Mouse (Mus musculus) embryo, embryonic 11 days (tissue): ENCODE results near the gene Rplp2.

Experiments
- DNase-seq: peaks from one replicate; pipeline ENCODE4 v3.0.0-alpha.2; 2015

Rplp2 gene

GRCm38 (mm10) chr7:141485186-141485585 lies 38.0 kb downstream of the Rplp2 start:
- no peak for DNase-seq

- no peak for DNase-seq
These were observed 38.4 kb downstream of the Rplp2 start for GRCm38 (mm10) chr7:141485606-141486005.

DNA sequence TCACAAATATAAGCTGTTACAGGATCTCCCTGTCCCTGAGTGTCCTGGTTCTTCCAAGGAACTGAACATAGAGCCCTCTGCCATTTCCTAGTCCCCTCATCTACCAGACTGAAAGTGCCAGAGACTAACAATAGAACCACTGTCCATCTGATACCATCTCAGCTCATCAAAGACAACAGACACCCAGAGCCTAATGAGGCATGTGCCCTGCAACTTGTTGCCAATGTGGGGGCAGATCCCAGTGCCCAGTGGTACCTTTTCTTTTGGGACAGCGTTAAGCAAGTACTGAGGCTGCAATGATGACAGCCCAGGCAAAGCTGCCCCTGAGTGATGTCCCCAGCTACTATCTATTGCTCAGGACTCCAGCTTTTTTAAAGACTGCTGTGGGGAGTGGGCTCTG lies 39.1 kb downstream of the Rplp2 start:
- no peak for DNase-seq

DNA sequence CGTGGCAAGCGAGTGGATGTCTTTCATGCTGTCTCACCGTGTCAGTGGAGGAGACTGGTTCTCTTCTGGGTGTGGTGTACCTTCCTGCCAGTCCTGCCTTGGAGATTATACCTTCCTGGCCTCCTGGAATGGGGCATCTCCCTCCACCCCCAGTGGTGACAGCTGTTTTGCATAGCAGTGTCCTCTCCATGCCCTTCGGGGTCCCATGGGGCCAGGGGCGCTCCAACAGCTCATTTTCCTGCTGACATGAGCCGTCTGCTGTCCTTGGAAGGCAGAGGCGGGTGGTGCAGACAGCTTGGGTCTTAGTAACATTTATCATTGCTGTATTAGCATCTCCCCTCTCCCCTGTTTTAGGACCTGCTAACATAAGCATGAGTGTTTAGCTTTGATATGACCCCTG lies 40.0 kb downstream of the Rplp2 start:
- no peak for DNase-seq

DNA sequence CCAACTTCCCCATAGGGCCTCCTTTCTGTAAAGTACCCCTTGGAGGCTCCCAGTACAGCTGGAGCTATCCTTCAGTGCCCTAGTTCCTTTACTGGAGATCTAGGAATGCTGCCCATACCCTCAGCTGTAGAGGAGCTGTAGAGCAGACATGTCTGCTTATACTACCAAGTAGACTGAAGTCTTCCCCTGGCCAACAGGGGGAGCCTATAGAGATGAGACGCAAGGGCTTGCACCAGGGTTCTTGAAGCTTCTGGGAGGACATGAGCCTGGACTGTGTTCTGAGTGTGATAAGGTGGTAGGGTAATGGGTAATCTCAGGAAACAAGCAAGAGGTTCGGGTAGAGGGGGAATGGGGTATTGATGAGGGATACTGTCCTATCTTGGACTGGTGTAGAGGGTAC lies 44.0 kb downstream of the Rplp2 start:
- DNase-seq: no peak

- no peak for DNase-seq
These were observed 45.6 kb downstream of the Rplp2 start for GRCm38 (mm10) chr7:141492738-141493137.

DNA sequence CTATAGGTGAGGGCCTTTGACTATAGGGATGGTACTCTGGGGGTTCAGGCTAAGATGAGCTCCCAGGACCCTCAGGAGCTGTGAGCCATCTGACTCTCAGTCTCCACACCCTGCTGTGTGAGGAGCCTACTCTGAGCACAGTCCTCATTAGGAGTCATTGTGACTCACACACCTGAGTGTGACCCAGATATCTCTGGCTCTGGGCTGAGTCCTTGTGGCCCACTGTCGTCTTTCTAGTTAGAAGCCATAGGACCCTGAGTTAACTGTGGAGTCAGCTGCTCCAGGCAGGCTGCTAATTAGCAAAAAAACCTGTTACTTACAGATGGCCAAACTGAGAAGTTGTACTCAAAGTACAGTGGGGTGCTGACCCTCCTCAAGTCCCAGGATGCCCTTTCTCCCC lies 46.6 kb downstream of the Rplp2 start:
- no peak for DNase-seq

DNA sequence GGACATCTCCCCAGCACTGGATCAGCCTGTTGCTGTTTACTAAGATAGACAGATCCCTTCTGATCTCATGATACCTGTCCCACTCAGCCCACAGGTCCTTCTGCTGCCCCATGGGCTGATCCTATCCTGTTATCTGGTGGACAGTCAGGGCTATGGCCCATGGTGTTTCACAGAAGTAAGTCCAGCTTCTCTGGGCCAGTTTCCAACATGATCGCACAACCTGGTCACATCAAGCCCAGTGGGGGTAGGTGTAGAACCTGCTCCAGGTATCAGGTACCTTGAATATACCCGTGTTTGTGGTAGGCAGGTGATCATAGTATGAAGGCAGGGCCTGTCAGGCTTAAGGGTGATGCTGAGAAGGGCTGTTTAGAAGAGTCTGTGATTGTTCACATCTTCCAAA lies 48.2 kb downstream of the Rplp2 start:
- DNase-seq: no peak

DNA sequence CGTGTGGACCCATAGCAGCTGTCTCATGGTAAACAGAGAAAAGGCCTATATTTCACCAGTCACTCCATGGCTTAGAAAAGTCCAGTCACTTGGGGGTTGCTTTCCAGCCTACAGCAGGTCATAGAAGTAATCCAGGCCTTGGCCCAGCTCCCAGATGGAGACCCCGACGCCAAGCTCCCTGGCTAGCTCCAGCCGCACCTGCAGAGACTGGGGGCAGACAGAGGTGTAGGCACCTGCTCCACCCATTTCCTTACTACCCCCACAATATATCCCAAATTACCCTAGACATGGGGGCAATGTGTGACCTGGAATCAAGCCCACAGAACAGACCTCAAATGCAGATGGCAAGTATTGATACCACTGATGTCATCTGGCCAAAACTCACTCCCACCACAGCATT lies 48.8 kb downstream of the Rplp2 start:
- DNase-seq: no peak

DNA sequence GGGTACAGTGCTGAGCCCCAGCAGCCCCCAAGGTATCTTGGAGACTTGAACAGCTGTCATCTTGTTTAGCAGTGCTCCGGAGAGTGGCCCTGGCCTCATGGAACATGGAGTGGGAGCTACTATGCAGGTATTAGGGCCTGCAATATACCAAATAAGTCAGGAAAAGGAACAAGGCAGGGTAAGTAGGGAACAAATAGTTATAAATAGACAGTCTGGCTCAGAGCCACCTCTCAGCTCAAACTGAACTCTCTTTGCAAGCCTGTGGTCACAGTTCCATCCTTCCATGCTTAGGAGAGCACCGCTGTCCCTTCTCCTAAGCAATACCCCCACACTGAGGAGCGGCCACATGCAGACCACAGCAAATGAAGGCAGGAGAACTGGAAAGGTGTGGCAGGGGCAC lies 50.4 kb downstream of the Rplp2 start:
- DNase-seq: no peak
